Mouse (Mus musculus) cerebellum, postnatal 25 days (tissue): ENCODE results near the gene Cd72.
"Not testable (repeated sequence)": the region's sequence is repeated elsewhere in the genome, so short reads cannot be mapped to it uniquely, and the experiment has no call there.

ENCODE experiments used
- DNase-seq, 2 experiments: peaks; one replicate each; pipeline ENCODE4 v3.0.0; 2021; ENCODE audit warnings: mixed read lengths in 2 of 2

The Cd72 gene

DNA sequence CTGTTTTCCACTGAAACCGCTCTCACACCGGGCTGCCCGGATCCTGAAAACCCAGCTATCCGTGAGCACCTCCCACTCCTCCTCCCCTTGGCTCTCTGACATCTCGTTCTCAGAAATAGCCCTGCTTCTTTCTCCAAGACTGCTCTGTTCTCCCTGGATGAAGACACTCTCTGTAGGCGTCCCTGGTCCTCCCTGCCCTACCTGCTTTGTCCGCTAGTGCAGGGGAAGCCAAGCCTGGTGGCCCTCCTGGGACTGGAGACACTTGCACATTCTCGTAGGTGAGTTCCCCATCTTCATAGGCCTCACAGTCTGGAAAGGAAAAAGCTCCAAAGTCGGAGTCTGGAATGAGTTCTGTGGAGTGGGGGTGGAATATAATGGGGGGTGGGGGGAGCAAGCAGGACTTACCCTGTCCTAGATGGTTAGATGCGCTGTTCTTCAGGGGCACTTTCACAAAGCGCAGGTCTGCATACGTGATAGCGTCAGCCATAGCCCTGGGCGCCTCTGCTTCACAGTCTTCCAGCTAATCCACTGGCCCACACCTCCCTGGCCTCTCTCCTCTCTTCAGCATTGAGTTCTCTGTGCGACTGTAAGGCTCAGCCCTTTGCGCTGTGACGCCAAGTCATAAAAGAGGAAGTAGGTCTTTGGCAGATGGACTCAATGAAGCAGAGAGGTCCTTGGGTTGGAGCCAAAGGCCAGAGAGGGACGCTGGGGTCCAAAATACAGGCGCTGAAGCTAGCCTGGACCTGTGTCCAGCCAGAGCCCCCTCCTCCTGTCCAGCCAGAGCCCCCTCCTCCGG lies at the start of gene Cd72:
Gene Cd72 (minus strand): TSS at position 588 of the 796 bp plus-strand sequence.
- peak in 1 of 2 experiments; percentile 28 for DNase-seq

- no peak for DNase-seq
Observed at GRCm38 (mm10) chr4:43503506-43503905, 49.1 kb upstream of the Cd72 start.

- no peak for DNase-seq
Observed at GRCm38 (mm10) chr4:43503041-43503440, 48.6 kb upstream of the Cd72 start.

GRCm38 (mm10) chr4:43499407-43500333 lies 45.2 kb upstream of the Cd72 start, which contains the start of gene Arhgef39:
Gene Arhgef39, minus strand, starts transcription at chr4:43499695.
- DNase-seq: peak; percentile 84 to 91

GRCm38 (mm10) chr4:43498983-43499382 lies 44.6 kb upstream of the Cd72 start:
- peak in 1 of 2 experiments; percentile 52 for DNase-seq

- no peak for DNase-seq
Observed at GRCm38 (mm10) chr4:43497946-43498345, 43.5 kb upstream of the Cd72 start.

- DNase-seq: no peak
Observed at GRCm38 (mm10) chr4:43497405-43497804, 43.0 kb upstream of the Cd72 start.

GRCm38 (mm10) chr4:43496587-43496986 lies 42.2 kb upstream of the Cd72 start:
- no peak for DNase-seq

- no peak for DNase-seq
Observed at GRCm38 (mm10) chr4:43493846-43494240, 39.4 kb upstream of the Cd72 start.

GRCm38 (mm10) chr4:43493186-43493845 lies 38.9 kb upstream of the Cd72 start:
- peak; percentile 98 for DNase-seq

GRCm38 (mm10) chr4:43492821-43493185 lies 38.4 kb upstream of the Cd72 start, which contains the start of gene Ccdc107:
Gene Ccdc107, plus strand, starts transcription at chr4:43492900.
- DNase-seq: peak; percentile 94 to 95

GRCm38 (mm10) chr4:43492101-43492820 lies 37.8 kb upstream of the Cd72 start:
- no peak for DNase-seq

DNA sequence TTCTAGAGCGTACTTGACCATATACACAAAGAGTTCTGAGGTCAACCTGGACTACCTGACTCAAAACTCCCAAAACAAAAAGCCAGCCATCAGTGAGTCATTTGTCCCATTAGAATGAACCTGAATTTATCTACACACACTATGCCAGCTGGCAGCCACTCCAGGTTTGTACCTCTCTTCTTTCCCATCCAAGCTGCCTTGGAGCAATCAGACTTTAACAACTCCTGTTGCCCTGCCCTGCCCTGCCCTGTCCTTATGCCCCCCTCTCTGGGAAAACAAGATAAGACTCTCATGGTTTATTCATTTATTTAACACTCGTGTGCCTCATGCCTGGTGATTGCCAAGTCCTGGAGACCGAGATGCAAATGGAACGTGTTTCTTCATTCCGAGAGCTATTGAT lies 36.4 kb upstream of the Cd72 start:
- DNase-seq: no peak

- DNase-seq: no peak
Observed at GRCm38 (mm10) chr4:43489611-43490010, 35.2 kb upstream of the Cd72 start.

GRCm38 (mm10) chr4:43485666-43486065 lies 31.2 kb upstream of the Cd72 start:
- DNase-seq: not testable (repeated sequence)

GRCm38 (mm10) chr4:43483535-43484091 lies 29.2 kb upstream of the Cd72 start, which contains the start of gene Sit1:
Gene Sit1, minus strand, starts transcription at chr4:43483734.
- no peak for DNase-seq

GRCm38 (mm10) chr4:43482591-43482990 lies 28.2 kb upstream of the Cd72 start:
- peak; percentile 64 to 67 for DNase-seq

GRCm38 (mm10) chr4:43481894-43482456 lies 27.5 kb upstream of the Cd72 start:
- no peak for DNase-seq

GRCm38 (mm10) chr4:43480985-43481384 lies 26.6 kb upstream of the Cd72 start:
- DNase-seq: no peak

DNA sequence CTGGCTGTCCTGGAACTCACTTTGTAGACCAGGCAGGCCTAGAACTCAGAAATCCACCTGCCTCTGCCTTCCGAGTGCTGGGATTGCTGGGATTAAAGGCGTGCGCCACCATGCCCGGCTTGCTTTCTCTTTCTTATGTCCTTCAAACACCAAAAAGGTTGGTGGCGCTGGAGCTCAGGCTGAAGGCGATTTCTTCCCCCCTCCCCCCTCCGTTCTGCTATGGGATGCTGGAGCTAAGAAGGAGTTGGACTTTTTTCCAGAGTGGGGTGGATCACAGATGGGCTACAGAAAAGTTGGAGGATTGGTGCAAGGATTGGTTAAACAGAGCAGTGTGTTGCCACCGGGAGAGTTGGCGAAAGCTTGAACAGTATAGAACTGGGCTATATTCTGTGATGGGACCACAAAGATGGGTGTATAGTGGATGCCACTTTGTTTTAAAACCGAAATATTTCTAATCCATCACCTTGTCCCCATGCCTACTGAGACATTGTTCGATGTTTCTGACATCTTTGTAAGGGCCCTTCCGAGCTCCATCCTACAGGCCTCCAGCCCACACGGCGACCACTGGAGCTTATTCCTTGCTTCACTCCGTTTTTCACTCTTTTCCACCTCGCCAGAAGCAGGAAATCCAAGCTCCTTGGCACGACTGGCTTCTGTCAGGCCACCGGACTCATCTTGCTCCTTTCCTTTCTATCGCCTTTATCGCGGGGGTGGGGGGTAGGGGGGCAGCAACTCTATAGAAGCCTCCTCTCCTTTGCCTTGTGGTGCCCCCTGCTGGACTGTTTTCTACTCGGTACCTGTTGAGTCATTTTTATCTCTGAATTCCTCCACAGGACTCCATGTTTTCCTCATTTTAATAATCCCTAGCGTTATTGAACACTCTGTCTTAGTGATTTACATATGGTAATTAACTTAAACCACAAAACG lies 24.7 kb upstream of the Cd72 start:
- peak; percentile 46 to 75 for DNase-seq
